Mouse (Mus musculus) layer of hippocampus, postnatal 10 days (tissue): Measurements from ENCODE around the gene Vmn1r167. TPM values are rescaled to one million over a fixed set of nuclear protein-coding genes. Genes with fewer than 3 reads are reported as not detected.
"Not testable (repeated sequence)": the region's sequence is repeated elsewhere in the genome, so short reads cannot be mapped to it uniquely, and the experiment has no call there.

ENCODE experiments used
- DNase-seq, 2 experiments: peaks; one replicate each; pipeline ENCODE4 v3.0.0; 2021; ENCODE audit warnings: low spot score in 2 of 2
- long read RNA-seq: library from polyadenylated mRNA; stranded (forward); transcript quantifications from one replicate; pipeline ENCODE4 v2.0.0, GENCODE M21; 2023
- total RNA-seq, 2 experiments: library from RNA; stranded (reverse); gene quantifications; 2 replicates each; pipeline ENCODE4 v1.2.3; 2021

Vmn1r167 gene
- total RNA-seq = not detected
- long read RNA-seq = 0 reads

DNA sequence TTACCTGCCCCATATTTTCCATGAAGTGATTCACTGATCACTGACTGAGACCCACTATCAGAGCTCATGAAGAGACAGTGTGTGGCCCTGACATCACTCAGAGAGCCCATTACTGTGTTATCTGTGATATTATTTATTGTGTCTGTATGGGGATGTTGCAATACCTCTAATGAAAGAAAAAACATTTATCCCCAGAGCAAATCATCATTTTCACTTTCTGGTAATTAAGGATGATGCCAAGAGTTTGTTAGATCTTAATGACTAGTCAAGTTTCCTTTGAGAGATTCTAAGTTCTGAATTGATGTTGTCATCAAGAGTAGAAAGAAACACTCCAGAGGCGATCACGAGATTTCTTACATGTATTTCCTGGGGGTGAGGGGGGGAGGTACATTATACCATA lies at the start of gene Vmn1r167:
TSS of gene Vmn1r167 (minus strand) at position 101 of the 400 bp plus-strand sequence.
- DNase-seq = not testable (repeated sequence)

DNA sequence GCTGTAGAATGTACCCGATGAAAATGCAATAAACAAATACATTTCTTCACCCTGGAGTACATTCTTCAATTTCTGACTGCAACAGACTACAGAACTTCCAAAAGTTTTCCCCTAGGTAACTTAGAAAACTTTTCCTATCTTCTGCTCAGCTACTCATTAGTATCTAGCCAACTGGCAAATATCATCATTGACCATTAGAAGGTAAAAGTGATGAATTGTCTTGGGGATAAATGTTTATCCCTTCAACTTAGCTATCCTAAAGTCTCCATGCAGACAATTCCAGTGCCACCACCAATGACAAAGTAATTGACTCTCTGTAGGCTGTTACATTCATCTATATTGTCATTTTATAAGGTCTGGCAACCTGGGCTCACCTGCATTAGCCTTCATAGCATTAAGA lies 32.4 kb upstream of the Vmn1r167 start, which contains the start of gene Vmn1r168:
TSS of gene Vmn1r168 (plus strand) at position 301 of the 400 bp plus-strand sequence.
- DNase-seq = not testable (repeated sequence)

DNA sequence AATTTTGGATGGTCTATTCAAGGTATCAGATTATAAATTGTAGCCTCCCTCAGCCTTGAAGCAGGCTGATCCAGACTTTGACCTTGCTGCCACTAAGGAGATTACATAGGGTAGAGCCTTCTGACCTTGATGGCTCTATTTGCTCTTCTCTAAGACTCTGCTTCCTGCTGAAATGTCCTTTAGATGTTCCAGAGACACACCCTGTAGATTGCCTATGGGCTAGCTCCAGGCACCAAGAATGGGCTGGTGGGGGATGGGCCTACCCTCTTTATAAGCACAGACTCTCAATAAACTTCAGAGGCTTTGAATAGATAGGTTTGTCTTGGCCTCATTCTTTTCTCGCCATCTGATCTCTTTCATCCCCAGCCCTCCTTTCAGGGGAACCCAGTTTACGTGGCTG lies 34.1 kb downstream of the Vmn1r167 start:
- DNase-seq = not testable (repeated sequence)

DNA sequence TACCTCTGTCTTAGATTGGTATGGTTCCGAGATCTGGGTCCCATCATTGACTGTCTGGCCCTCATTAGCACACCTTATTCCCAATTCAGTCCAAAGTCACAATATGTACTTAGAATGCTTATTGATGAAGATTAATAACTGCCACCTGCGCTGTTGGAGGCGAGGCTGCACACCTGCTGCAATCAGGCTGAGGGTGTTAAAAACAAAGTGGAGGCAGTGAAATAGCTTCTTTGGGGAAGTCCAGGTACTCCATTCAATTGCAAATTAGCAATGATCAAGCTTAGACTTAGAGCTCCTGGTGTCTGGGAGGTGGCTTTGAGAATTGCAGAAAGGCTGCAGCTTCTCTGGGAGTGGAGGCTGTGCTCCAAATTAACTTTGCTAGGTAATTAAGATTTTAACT lies 36.2 kb downstream of the Vmn1r167 start:
- DNase-seq = not testable (repeated sequence)

DNA sequence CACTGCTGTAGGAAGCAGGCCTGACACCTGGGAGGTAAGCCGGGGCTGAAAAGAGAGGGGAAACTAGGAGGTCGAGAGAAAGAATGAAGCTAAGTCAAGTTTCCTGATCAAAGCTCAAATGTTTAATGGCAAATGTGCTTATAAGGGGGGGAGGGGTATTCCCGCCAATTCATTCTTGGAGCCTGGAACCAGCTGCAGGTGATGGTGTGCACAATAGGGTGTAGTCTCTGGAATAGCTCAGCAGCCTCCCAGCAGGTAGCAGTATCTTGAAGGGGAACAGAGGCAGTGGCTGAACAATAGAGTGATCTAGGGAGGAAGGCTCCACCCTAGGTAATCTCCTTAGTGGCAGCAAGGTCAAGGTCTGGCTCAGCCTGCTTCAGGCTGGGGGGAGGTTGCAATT lies 36.8 kb downstream of the Vmn1r167 start:
- DNase-seq = not testable (repeated sequence)

Other genes with a start within 250 kb of the Vmn1r167 start
- gene Gm6902, start 228.3 kb downstream of the Vmn1r167 start, total RNA-seq = not detected
- gene Nlrp4e, start 206.0 kb downstream of the Vmn1r167 start, total RNA-seq = not detected
- not detected for gene Nlrp5, start 121.3 kb downstream of the Vmn1r167 start, total RNA-seq
- not detected for gene Vmn1r168, start 32.5 kb upstream of the Vmn1r167 start, total RNA-seq
- gene Vmn1r169, start 68.3 kb upstream of the Vmn1r167 start, total RNA-seq = not detected
- not detected for gene Vmn1r170, start 99.0 kb upstream of the Vmn1r167 start, total RNA-seq
- gene Vmn1r171, start 123.5 kb upstream of the Vmn1r167 start, total RNA-seq = not detected
- gene Vmn1r172, start 151.1 kb upstream of the Vmn1r167 start, total RNA-seq = not detected
- not detected for gene Vmn1r173, start 193.5 kb upstream of the Vmn1r167 start, total RNA-seq
- gene Vmn1r174, start 245.1 kb upstream of the Vmn1r167 start, total RNA-seq = not detected